Mouse (Mus musculus) adrenal gland, postnatal 10 days (tissue): ENCODE data around the gene Kcnv2. TPM values are rescaled to one million over a fixed set of nuclear protein-coding genes. Genes with fewer than 3 reads are reported as not detected.

ENCODE experiments used
- DNase-seq: peaks from one replicate; pipeline ENCODE4 v3.0.0; 2021; ENCODE audit warnings: mixed read lengths
- total RNA-seq, 2 experiments: library from RNA; stranded (reverse); gene quantifications; 2 replicates each; pipeline ENCODE4 v1.2.3; 2021

Kcnv2 gene
- total RNA-seq, 2 experiments from 2014 or later = 0.06 TPM; not detected in 1

GRCm38 (mm10) chr19:27366113-27366746, 43.8 kb downstream of the Kcnv2 start:
- DNase-seq = no peak

- DNase-seq = peak; percentile 16
These were observed 47.2 kb downstream of the Kcnv2 start for GRCm38 (mm10) chr19:27369461-27370135.

GRCm38 (mm10) chr19:27370174-27370573, 47.8 kb downstream of the Kcnv2 start:
- no peak for DNase-seq

- no peak for DNase-seq
These were observed 48.4 kb downstream of the Kcnv2 start for GRCm38 (mm10) chr19:27370784-27371183.

GRCm38 (mm10) chr19:27379712-27380401, 57.5 kb downstream of the Kcnv2 start:
- no peak for DNase-seq

GRCm38 (mm10) chr19:27382131-27382530, 59.7 kb downstream of the Kcnv2 start:
- no peak for DNase-seq

- no peak for DNase-seq
These were observed 60.9 kb downstream of the Kcnv2 start for GRCm38 (mm10) chr19:27383266-27383665.

- no peak for DNase-seq
These were observed 62.9 kb downstream of the Kcnv2 start for GRCm38 (mm10) chr19:27385304-27385703.

Other genes with a start within 250 kb of the Kcnv2 start
- gene Vldlr, start 106.1 kb upstream of the Kcnv2 start, total RNA-seq = 10 to 100 TPM; 45.6 to 52.4 TPM
- gene Pum3, start 107.2 kb downstream of the Kcnv2 start, total RNA-seq = 10 to 100 TPM; 79.5 to 80.5 TPM